Mouse (Mus musculus) fat pad, adult 2 months (tissue): ENCODE measurements around the gene Wfikkn2.

Source experiments
- DNase-seq: peaks from one replicate; pipeline ENCODE4 v3.0.0-alpha.2; 2011; ENCODE audit warnings: low read depth, low spot score; ENCODE audit errors: extremely low read depth

The Wfikkn2 gene

GRCm38 (mm10) chr11:94265134-94265785 lies 19.5 kb upstream of the Wfikkn2 start:
- no peak for DNase-seq

GRCm38 (mm10) chr11:94261585-94262370 lies 16.0 kb upstream of the Wfikkn2 start:
- no peak for DNase-seq

- DNase-seq = no peak
Observed at GRCm38 (mm10) chr11:94259814-94260213, 14.0 kb upstream of the Wfikkn2 start.

- no peak for DNase-seq
Observed at GRCm38 (mm10) chr11:94257987-94258386, 12.2 kb upstream of the Wfikkn2 start.

- no peak for DNase-seq
Observed at GRCm38 (mm10) chr11:94255733-94256132, 9.9 kb upstream of the Wfikkn2 start.

GRCm38 (mm10) chr11:94253691-94254090 lies 7.9 kb upstream of the Wfikkn2 start:
- DNase-seq = no peak

- DNase-seq = no peak
Observed at GRCm38 (mm10) chr11:94253156-94253555, 7.4 kb upstream of the Wfikkn2 start.

- no peak for DNase-seq
Observed at GRCm38 (mm10) chr11:94246789-94247061, 920 bp upstream of the Wfikkn2 start.

- DNase-seq = no peak
Observed at GRCm38 (mm10) chr11:94244385-94244784, 1.4 kb downstream of the Wfikkn2 start.

GRCm38 (mm10) chr11:94243422-94244180 lies 2.2 kb downstream of the Wfikkn2 start:
- DNase-seq = no peak

- DNase-seq = no peak
Observed at GRCm38 (mm10) chr11:94242760-94243421, 2.9 kb downstream of the Wfikkn2 start.

GRCm38 (mm10) chr11:94239706-94240105 lies 6.1 kb downstream of the Wfikkn2 start:
- DNase-seq = peak; percentile 62

GRCm38 (mm10) chr11:94238786-94239185 lies 7.0 kb downstream of the Wfikkn2 start:
- no peak for DNase-seq

- no peak for DNase-seq
Observed at GRCm38 (mm10) chr11:94236074-94236473, 9.7 kb downstream of the Wfikkn2 start.

GRCm38 (mm10) chr11:94234857-94235256 lies 10.9 kb downstream of the Wfikkn2 start:
- DNase-seq = no peak

GRCm38 (mm10) chr11:94234380-94234779 lies 11.4 kb downstream of the Wfikkn2 start:
- DNase-seq = no peak

GRCm38 (mm10) chr11:94233405-94233804 lies 12.4 kb downstream of the Wfikkn2 start:
- DNase-seq = no peak

GRCm38 (mm10) chr11:94231821-94232552 lies 13.8 kb downstream of the Wfikkn2 start:
- no peak for DNase-seq

- no peak for DNase-seq
Observed at GRCm38 (mm10) chr11:94230244-94230643, 15.6 kb downstream of the Wfikkn2 start.

GRCm38 (mm10) chr11:94229207-94229960 lies 16.4 kb downstream of the Wfikkn2 start:
- no peak for DNase-seq
